Mouse (Mus musculus) ES-E14 (cell line): ENCODE measurements at regions not wholly inside any gene's neighbourhood (a gene's known extent, or its start where the extent isn't known, plus 50 kb on each side); places are given as distances from the start of the nearest gene placed in this dataset.

Experiments
- CHD2 ChIP-seq: IDR thresholded peaks from 2 replicates; pipeline ENCODE4 v1.6.1; 2014; ENCODE audit warnings: mild to moderate bottlenecking, low read depth, low read length, inconsistent platforms
- HCFC1 ChIP-seq: IDR thresholded peaks from 2 replicates; pipeline ENCODE4 v1.6.1; 2012; ENCODE audit warnings: low read length, inconsistent platforms, borderline replicate concordance; ENCODE audit not compliant: insufficient read depth
- MAFK ChIP-seq: IDR thresholded peaks from 2 replicates; pipeline ENCODE4 v1.6.1; 2014; ENCODE audit warnings: mild to moderate bottlenecking, low read depth, low read length, inconsistent platforms; ENCODE audit not compliant: insufficient read depth
- ZC3H11A ChIP-seq: IDR thresholded peaks from 2 replicates; pipeline ENCODE4 v1.6.1; 2012; ENCODE audit warnings: low read depth, mild to moderate bottlenecking, inconsistent platforms, low read length, borderline replicate concordance
- ZNF384 ChIP-seq: IDR thresholded peaks from 2 replicates; pipeline ENCODE4 v1.6.1; 2012; ENCODE audit warnings: low read depth, low read length, inconsistent platforms

- TF ChIP-seq ZC3H11A (no peak), ZNF384 (no peak), HCFC1 (no peak), CHD2 (no peak), MAFK (no peak)
Measured at GRCm38 (mm10) chr2:17811943-17812670, 80.8 kb upstream of the Nebl start.
